Mouse (Mus musculus) bone marrow macrophage, adult 2 months (primary cell): ENCODE data around the gene Capzb.

ENCODE experiments used
- CTCF ChIP-seq: IDR thresholded peaks from 2 replicates; pipeline ENCODE4 v1.5.1; 2012; ENCODE audit warnings: low read depth, mild to moderate bottlenecking, low read length, moderate library complexity
- POLR2A ChIP-seq: IDR thresholded peaks from 2 replicates; pipeline ENCODE4 v1.6.1; 2012; ENCODE audit warnings: mild to moderate bottlenecking, low read depth, low read length, borderline replicate concordance

GRCm38 (mm10) chr4:139208236-139209129 lies 15.8 kb downstream of the Capzb start:
- TF ChIP-seq POLR2A: no peak
- TF ChIP-seq CTCF: no peak
